Mouse (Mus musculus) 416B (cell line): Measurements from ENCODE around the gene Glod4.
"Not testable (repeated sequence)": the region's sequence is repeated elsewhere in the genome, so short reads cannot be mapped to it uniquely, and the experiment has no call there.

Source experiments
- DNase-seq: peaks from one replicate; pipeline ENCODE4 v3.0.0; 2011; ENCODE audit warnings: low read depth

The Glod4 gene

DNA sequence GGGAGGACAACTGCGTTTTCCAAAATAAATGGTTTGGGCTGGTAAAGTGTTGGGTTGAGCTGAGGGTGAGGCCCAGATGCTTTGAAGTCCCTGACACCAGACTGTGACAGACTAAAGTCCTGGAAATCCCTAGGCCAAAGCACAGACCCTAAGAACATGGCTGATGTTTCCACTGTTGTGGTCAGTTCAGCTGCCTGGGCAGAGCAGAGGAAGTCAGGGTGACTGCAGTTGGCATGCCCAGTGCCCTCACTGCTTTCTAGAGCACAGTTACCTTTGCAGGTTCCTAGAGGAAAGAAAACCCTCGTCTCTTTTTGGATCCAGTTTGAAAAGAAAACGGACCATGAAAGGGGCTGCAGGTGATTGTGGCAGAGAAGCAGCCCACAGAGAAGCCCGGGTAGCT is 13.9 kb upstream of the Glod4 start:
- no peak for DNase-seq

DNA sequence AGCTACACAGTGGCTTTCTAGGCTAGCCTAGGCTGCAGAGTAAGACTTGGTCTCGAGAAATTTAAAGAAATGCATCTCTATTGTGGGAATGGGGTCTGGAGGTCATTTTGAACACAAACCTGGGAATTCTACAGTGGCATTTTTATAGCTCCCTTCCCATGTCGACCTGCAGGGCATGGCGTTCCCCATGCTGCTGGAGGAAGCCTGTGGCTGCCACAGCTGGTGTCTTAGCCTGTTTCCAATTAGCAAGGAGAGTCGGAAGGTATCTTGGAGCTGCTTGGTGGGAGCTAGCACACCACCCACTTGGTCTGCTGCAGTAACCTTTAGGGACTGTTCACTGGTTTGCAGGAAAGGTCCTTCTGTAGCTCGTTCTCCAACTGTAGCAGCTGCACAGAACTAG is 12.6 kb upstream of the Glod4 start:
- no peak for DNase-seq

DNA sequence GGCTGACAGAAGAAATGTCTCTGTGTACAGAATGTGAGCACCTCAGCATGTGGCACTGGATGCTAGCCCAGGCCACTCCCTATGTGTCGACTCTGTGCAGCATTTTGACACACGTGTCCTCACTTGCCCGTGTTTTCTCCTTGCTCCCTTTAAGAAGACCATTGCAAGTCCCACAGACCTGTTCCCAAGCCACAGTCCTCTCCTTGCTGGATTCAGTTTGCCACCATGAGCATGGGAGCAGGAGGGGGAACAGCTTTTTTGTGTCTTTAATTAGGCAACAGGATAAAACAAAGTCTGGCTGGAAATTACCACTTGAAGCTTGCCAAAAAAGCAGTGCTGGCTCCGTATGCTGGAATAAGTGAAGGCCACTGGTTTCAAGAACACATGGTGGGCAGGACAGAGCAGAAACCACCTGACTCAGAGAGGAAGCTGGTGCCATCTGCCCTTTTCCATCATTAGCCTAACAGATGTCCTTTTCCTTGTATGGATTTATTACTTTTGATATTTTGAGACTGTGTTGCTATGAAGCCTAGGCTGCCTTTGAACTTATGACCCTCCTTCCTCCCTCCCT is 12.0 kb upstream of the Glod4 start:
- no peak for DNase-seq

GRCm38 (mm10) chr11:76253918-76254264 is 10.4 kb upstream of the Glod4 start:
- no peak for DNase-seq

- peak; percentile 82 for DNase-seq
These were observed 9.8 kb upstream of the Glod4 start for GRCm38 (mm10) chr11:76253145-76253917.

- DNase-seq: no peak
These were observed 8.5 kb upstream of the Glod4 start for GRCm38 (mm10) chr11:76252036-76252435.

DNA sequence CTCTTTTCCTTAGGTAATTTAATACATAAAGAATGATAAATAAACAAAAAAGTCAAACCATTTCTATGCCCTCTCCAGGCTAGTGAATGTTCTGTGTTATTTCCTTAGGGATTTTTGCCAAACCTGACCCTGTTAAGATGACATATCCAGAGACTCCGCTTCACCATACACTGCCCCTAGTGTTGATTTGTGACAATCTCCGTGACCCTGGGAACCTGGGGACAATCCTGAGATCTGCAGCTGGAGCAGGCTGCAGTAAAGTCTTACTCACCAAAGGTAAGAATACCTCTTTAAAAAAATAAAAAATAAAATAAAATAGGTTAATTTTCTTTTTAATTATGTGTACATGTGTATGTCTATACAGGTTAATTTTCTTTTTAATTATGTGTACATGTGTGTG is 3.7 kb upstream of the Glod4 start:
- no peak for DNase-seq

- no peak for DNase-seq
These were observed 2.9 kb upstream of the Glod4 start for GRCm38 (mm10) chr11:76246439-76246838.

- DNase-seq: no peak
These were observed 454 bp upstream of the Glod4 start for GRCm38 (mm10) chr11:76243811-76244546.

- no peak for DNase-seq
These were observed 3.8 kb downstream of the Glod4 start for GRCm38 (mm10) chr11:76239750-76240149.

- DNase-seq: no peak
These were observed 7.4 kb downstream of the Glod4 start for GRCm38 (mm10) chr11:76236136-76236535.

GRCm38 (mm10) chr11:76225051-76225450 is 18.5 kb downstream of the Glod4 start:
- DNase-seq: no peak

GRCm38 (mm10) chr11:76224631-76225030 is 18.9 kb downstream of the Glod4 start:
- no peak for DNase-seq

DNA sequence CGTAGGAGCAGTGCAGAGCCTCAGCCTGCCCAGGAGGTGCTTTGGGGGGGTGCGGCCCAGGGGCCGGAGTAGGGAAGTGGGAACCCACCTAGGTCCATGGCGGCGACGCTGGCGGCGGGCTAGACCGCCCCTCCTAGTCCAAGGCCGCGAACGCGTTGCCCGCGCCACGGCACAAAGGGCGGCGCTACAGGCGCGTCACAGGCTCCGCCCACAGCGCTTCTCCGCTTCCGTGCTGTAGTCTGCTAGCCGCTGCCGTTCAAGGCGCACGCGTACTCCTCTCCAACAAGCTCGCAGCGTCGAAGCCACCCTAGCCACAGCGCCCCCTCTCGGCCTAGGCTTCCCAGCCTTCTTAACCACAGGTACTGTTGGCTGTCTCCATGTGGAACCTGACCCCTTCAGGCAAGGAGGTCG is 26.1 kb downstream of the Glod4 start, which contains the start of the genes Dbil5 and Gemin4:
Gene Dbil5 (plus strand): TSS at position 219 of the 411 bp plus-strand sequence.
Gene Gemin4 (minus strand): TSS at position 275 of the 411 bp plus-strand sequence.
- DNase-seq: peak; percentile 98

DNA sequence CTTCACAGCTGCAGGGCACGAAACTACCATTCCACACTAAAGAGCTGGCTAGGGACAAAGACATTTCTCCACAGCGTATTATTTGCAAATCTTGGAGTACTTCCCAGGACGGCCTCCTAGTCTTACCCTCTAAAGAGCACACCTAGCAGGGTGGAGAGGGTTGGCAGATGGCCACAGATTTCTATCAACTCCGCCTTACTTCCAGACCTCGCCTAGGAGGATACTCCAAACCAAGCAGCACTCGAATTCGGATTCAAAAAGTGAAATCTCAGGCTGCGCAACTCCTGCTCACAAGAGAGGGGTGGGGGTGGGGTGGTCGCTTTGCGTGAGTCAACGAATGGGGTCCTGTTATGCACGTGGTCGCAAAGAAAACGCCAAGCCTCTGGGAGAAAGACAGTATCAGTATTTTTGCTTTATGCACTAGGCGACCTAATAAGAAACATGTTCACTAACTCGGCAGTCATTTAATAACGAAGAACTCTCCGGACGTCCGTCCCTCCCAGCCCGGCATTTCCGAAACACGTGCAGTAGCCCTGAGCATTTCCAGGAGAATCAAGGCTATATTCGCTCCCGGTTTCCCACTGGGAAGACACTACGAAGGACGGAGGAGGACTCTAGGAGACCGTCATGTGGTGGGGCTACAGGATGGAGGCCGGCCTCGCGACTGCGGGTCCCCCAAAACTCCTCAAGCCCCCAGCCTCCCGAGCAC is 26.7 kb downstream of the Glod4 start:
- DNase-seq: peak; percentile 57

DNA sequence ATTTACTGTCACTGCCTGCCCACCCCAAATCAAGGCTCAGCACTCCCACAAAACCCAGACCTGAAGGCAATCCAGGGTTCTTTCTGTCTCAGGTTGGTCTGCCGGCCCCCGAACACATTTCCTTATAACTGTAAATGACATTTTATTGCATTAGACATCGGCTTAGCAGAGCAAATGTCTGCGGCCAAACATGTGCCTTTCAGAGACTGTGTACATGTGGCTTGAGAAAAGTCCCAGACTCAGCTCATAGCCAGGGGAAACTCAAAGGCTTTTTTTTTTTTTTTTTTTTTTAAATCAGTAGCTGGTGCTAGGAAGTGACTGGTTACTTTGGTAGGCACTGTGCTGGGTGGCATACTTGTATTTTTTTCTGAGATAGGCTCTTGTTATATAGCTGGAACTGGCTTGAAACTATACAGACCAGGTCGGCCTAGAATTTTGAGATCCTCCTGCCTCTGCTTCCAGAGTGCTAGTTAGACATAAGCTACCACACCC is 27.4 kb downstream of the Glod4 start:
- no peak for DNase-seq

- DNase-seq: peak; percentile 61
These were observed 28.5 kb downstream of the Glod4 start for GRCm38 (mm10) chr11:76215011-76215410.

DNA sequence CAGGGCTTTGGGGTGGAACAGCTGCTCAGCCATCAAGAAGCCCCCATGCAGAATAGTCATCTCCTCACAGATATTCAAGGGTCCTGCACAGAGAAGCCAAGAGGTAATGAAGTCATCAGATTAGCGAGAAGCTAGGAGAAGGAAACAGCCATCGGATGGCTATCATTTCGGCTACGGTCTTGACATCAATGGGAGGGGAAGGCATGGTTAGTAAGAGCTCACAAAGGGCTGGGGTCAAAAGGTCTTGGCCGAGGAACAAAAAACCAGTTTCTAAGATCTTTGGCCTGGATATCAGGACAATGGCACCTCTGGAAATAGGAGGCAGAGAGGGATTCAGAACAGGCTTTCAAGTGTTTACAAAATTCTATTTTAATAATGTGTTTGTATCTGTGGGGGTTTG is 29.7 kb downstream of the Glod4 start:
- no peak for DNase-seq

DNA sequence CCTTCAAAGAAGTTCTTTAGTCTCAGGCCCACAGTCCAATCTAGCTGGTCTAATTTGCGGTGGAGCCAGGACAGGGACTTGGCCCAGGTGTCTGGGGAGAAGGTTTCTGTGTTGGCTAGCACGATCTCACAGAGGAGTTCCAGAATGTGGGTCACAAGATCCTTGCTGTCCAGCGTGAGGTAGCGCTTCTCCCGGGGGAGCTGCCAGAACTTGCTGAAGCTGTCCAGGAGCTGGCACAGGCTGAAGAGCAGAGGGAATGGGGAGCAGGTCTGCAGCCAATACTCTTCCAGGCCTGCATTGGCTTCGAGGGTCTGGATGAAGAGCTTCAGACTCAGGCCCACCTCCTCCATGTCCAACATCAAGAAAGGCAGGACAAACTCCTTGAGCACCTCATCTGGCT is 31.9 kb downstream of the Glod4 start:
- not testable (repeated sequence) for DNase-seq

DNA sequence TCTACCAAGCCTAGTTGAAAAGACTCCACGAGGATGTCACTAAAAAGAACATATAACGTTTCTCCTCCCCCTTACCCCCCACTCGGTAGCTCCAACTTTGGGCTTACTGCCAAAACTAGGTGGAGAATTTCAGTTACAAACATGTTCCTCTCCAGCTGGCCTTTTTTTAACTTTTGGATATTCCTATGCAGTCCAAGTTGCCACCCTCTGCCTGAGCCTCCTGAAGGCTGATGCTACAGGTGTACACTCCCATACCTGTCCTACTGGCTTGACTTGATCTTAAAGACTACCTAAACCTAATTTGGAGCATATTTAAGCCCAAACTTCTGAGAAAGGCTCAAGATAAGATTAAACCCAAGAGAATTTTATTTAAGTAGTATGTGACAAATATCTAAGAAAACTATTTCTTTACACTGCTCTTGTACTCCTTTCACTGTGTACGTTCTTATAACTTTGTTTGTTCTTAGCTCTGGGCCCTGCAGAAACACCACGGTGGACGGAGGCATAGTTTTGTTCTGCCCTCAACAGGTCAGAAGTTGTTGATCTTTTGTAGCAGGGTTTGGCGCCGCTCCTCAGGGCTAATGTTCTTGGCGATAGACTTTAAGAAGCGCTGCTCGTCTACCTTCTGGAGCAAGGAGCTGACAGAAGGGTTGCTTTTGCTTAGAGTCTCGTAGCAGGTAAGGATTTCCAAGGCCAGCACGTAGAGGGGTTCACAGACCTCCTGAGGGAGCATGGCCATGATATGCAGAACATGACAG is 33.1 kb downstream of the Glod4 start:
- DNase-seq: no peak

- DNase-seq: no peak
These were observed 36.7 kb downstream of the Glod4 start for GRCm38 (mm10) chr11:76206793-76207192.
